Mouse (Mus musculus) heart, adult 2 months (tissue): ENCODE data around the gene Ddx27. TPM values are rescaled to one million over a fixed set of nuclear protein-coding genes. Genes with fewer than 3 reads are reported as not detected.

Experiments
- DNase-seq, 2 experiments: peaks; one replicate each; pipeline ENCODE4 v3.0.0; 2021
- H3K27ac ChIP-seq: fragments of 200-600 bp; 2 replicates; pipeline ENCODE4 v1.8.1; 2022
- H3K27me3 ChIP-seq: fragments of 200-500 bp; 2 replicates; pipeline ENCODE4 v1.6.1; 2012; ENCODE audit warnings: mild to moderate bottlenecking, low read length, inconsistent platforms, mixed read lengths; ENCODE audit not compliant: control insufficient read depth, insufficient read depth
- H3K36me3 ChIP-seq: fragments of 200-500 bp; 2 replicates; pipeline ENCODE4 v1.6.1; 2012; ENCODE audit warnings: low read length, inconsistent platforms; ENCODE audit not compliant: control insufficient read depth, insufficient read depth
- H3K4me1 ChIP-seq: fragments of 200-500 bp; 2 replicates; pipeline ENCODE4 v1.6.1; 2011; ENCODE audit warnings: low read length; ENCODE audit not compliant: control insufficient read depth, insufficient read depth
- H3K4me3 ChIP-seq: fragments of 200-600 bp; 2 replicates; pipeline ENCODE4 v1.8.1; 2022
- H3K79me2 ChIP-seq: fragments of 200-500 bp; replicated peaks from 2 replicates; pipeline ENCODE4 v1.6.1; 2012; ENCODE audit warnings: mild to moderate bottlenecking, inconsistent platforms, low read length, moderate library complexity, mixed read lengths; ENCODE audit not compliant: control insufficient read depth, insufficient read depth
- H3K9ac ChIP-seq: fragments of 200-500 bp; 2 replicates; pipeline ENCODE4 v1.6.1; 2012; ENCODE audit warnings: low read depth, mild to moderate bottlenecking, control low read depth, inconsistent platforms, low read length, mixed read lengths
- CTCF ChIP-seq: fragments of 200-600 bp; IDR thresholded peaks from 2 replicates; pipeline ENCODE4 v1.8.1; 2022; ENCODE audit warnings: antibody characterized with exemption, mild to moderate bottlenecking, moderate library complexity
- EP300 ChIP-seq: fragments of 200-500 bp; IDR thresholded peaks from 2 replicates; pipeline ENCODE4 v1.6.1; 2011; ENCODE audit warnings: low read depth, low read length, control low read depth; ENCODE audit not compliant: insufficient read depth
- POLR2A ChIP-seq: fragments of 200-500 bp; IDR thresholded peaks from 2 replicates; pipeline ENCODE4 v1.6.1; 2011; ENCODE audit warnings: mild to moderate bottlenecking, low read depth, low read length, control low read depth; ENCODE audit not compliant: insufficient read depth
- WGBS: fragments of 180-500 bp; shearing (Covaris S2); methylation state at CpG from one replicate; pipeline ENCODE4 v1.1.7; 2018; 5-methylcytosine and 5-hydroxymethylcytosine counted together
- intact Hi-C: fragments of 180-260 bp; cut with DNase I; formaldehyde crosslinking; loops from one replicate; pipeline ENCODE4 v1.15.1; 2025
- long read RNA-seq: library from polyadenylated mRNA; stranded (forward); transcript quantifications from one replicate; pipeline ENCODE4 v2.0.0, GENCODE M21; 2021
- polyA plus RNA-seq: library from polyadenylated mRNA; depleted of rRNA; stranded (reverse); fragments of >200 nt; gene quantifications from 2 replicates; pipeline ENCODE4 v1.2.3, GENCODE M21; 2012; rRNA removed
- total RNA-seq, 2 experiments: library from RNA; stranded (reverse); gene quantifications; 2 replicates each; pipeline ENCODE4 v1.2.3; 2021

Gene Ddx27
- 10 to 100 TPM; 10.9 to 11.3 TPM for total RNA-seq
- polyA plus RNA-seq = 6.9 and 7.7 TPM in 2 replicates
- long read RNA-seq, transcript Ddx27-201 (21 exons, 2,714 nt) = major isoform, 19 of 23 reads
- long read RNA-seq, partial matches to known transcripts = 2 of 23 reads
- long read RNA-seq, other reads (novel, unspliced or antisense) = 2 of 23 reads

- H3K4me1 ChIP-seq = peaks cover 5% of the 10 kb centered on the region
- TF ChIP-seq POLR2A (peak; percentile 71), EP300 (no peak), CTCF (no peak)
- WGBS = 2% methylated on average over 37 of the region's 37 CpGs
Observed at GRCm38 (mm10) chr2:167014702-167015381, at the start of gene Ddx27. Gene Ddx27 (plus strand): TSS chr2:167015193.

DNA sequence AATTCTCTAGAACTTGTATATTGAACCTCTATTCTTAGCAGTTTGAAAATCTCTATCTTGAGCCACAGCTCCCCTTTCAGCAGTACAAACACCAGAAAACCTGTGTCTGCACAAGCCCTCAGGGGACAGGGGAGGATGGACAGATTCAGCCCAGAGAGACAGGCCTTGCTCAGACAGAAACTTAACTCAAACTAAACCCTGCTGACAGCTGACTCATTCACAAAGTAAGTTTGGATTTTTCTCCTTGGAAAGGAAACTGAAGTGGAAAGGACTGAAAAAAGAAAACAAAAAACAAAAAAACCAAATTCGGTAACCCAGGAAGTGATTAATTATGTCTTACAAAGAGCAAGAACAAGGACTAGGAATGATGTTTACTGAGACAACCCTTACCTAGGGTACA is 41.8 kb upstream of the Ddx27 start:
- Histone ChIP-seq H3K36me3 (peaks cover 15% of the 10 kb centered on the region), H3K9ac (no peak overlapping the region), H3K27me3 (no peaks in the 10 kb centered on the region), H3K27ac (no peak overlapping the region), H3K4me3 (no peak overlapping the region), H3K4me1 (peaks cover 25% of the 10 kb centered on the region), H3K79me2 (peaks cover 11% of the 10 kb centered on the region)
- 38% methylated on average over 1 of the region's 1 CpGs for WGBS
- no peak for TF ChIP-seq EP300
- TF ChIP-seq POLR2A = no peak
- no peak for TF ChIP-seq CTCF
- DNase-seq = no peak
- intact Hi-C loops = no loop called here

More at GRCm38 (mm10) chr2:167014702-167015381, at the start of gene Ddx27:
- Histone ChIP-seq H3K4me3 (peak within 1 kb of the TSS; percentile 79), H3K36me3 (peaks cover 2% of the 10 kb centered on the region; the same call in 1 of the 2 replicates), H3K9ac (peak within 1 kb of the TSS; percentile 63), H3K27me3 (no peaks in the 10 kb centered on the region), H3K79me2 (0 out of 2 replicates have a peak, but pooled peaks cover 4% of the 10 kb centered on the region), H3K27ac (peak within 1 kb of the TSS; percentile 75)
- intact Hi-C loops = loop anchor here (1.0 to 5.0 kb wide), 2 partner anchors 19 to 37 kb away; partner anchors contain the start of gene Stau1
- DNase-seq = peak; percentile 93 to 95

- H3K27ac ChIP-seq = no peak overlapping the region
- 64% methylated on average over 6 of the region's 6 CpGs for WGBS
- no peak for TF ChIP-seq CTCF
- TF ChIP-seq EP300 = no peak
- TF ChIP-seq POLR2A = no peak
Observed at GRCm38 (mm10) chr2:166974177-166974872, 40.7 kb upstream of the Ddx27 start.

GRCm38 (mm10) chr2:166976356-166976755 is 38.6 kb upstream of the Ddx27 start:
- H3K36me3 ChIP-seq = peaks cover 15% of the 10 kb centered on the region
- 43% methylated on average over 3 of the region's 3 CpGs for WGBS
- no peaks in the 10 kb centered on the region for H3K27me3 ChIP-seq
- intact Hi-C loops = loop anchor here (2.0 kb wide), 1 partner anchor 14 kb away; no protein-coding TSS in a partner anchor
- peaks cover 23% of the 10 kb centered on the region for H3K4me1 ChIP-seq
- TF ChIP-seq CTCF (no peak), POLR2A (no peak), EP300 (no peak)
- H3K27ac ChIP-seq = peak overlapping the region; percentile 48
- DNase-seq = peak in 1 of 2 experiments; percentile 29
- no peak overlapping the region for H3K4me3 ChIP-seq
- H3K79me2 ChIP-seq = peaks cover 11% of the 10 kb centered on the region
- H3K9ac ChIP-seq = peak overlapping the region; percentile 18; the same call in 1 of the 2 replicates

More at GRCm38 (mm10) chr2:166974177-166974872, 40.7 kb upstream of the Ddx27 start:
- intact Hi-C loops = no loop called here
- peaks cover 25% of the 10 kb centered on the region for H3K4me1 ChIP-seq
- H3K9ac ChIP-seq = no peak overlapping the region
- H3K4me3 ChIP-seq = no peak overlapping the region
- no peak for DNase-seq
- peaks cover 15% of the 10 kb centered on the region for H3K36me3 ChIP-seq
- no peaks in the 10 kb centered on the region for H3K27me3 ChIP-seq
- peaks cover 11% of the 10 kb centered on the region for H3K79me2 ChIP-seq

DNA sequence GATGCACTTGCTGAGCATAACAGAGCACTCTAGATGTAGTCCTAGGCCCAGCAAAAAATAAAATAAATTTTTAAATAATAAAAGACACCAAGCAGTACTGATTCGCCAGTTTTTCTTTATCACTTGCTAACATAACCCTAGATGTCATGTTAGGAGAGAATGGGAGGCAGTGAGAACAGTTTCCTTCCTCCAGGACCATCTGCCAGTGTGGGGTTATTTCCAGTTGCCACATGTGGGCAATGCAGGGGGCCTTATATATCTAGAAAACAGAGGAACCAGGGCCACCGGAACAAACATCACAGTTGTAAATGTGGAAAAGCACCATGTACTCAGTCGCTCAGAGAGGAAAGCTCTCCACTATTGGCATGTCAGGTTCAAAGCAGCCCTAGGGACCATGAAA is 37.5 kb upstream of the Ddx27 start:
- H3K4me3 ChIP-seq = no peak overlapping the region
- 30% methylated on average over 3 of the region's 3 CpGs for WGBS
- TF ChIP-seq EP300 (no peak), CTCF (no peak), POLR2A (no peak)
- no peaks in the 10 kb centered on the region for H3K27me3 ChIP-seq
- no peak overlapping the region for H3K9ac ChIP-seq
- intact Hi-C loops = loop anchor here (2.0 kb wide), 1 partner anchor 13 kb away; no protein-coding TSS in a partner anchor
- peaks cover 15% of the 10 kb centered on the region for H3K36me3 ChIP-seq
- H3K79me2 ChIP-seq = peaks cover 14% of the 10 kb centered on the region
- H3K27ac ChIP-seq = peak overlapping the region; percentile 19; the same call in 1 of the 2 replicates
- H3K4me1 ChIP-seq = peaks cover 23% of the 10 kb centered on the region
- DNase-seq = no peak
